Mouse (Mus musculus) heart, embryonic 12.5 days (tissue): ENCODE measurements at regions not wholly inside any gene's neighbourhood (a gene's known extent, or its start where the extent isn't known, plus 50 kb on each side); places are given as distances from the start of the nearest gene placed in this dataset.

Source experiments
- ATAC-seq: fragments of 200-750 bp; cut with Nextera tagmentation; 2 replicates; pipeline ENCODE4 v1.8.0; 2017; ENCODE audit warnings: moderate TSS enrichment, moderate library complexity; ENCODE audit not compliant: insufficient number of reproducible peaks, low FRiP score
- H3K27ac ChIP-seq: fragments of 300-500 bp; sonication (generic); 2 replicates; pipeline ENCODE4 v1.5.1; 2016; ENCODE audit warnings: mild to moderate bottlenecking, moderate library complexity; ENCODE audit not compliant: poor library complexity, severe bottlenecking
- H3K27me3 ChIP-seq: fragments of 300-500 bp; sonication (generic); replicated peaks from 2 replicates; pipeline ENCODE4 v1.6.1; 2016; ENCODE audit warnings: mild to moderate bottlenecking, moderate library complexity
- H3K36me3 ChIP-seq: fragments of 300-500 bp; sonication (generic); 2 replicates; pipeline ENCODE4 v1.6.1; 2016; ENCODE audit warnings: mild to moderate bottlenecking, moderate library complexity
- H3K4me1 ChIP-seq: fragments of 300-500 bp; sonication (generic); replicated peaks from 2 replicates; pipeline ENCODE4 v1.6.1; 2016; ENCODE audit warnings: mild to moderate bottlenecking
- H3K4me2 ChIP-seq: fragments of 300-500 bp; sonication (generic); 2 replicates; pipeline ENCODE4 v1.6.1; 2016; ENCODE audit warnings: mild to moderate bottlenecking, moderate library complexity
- H3K4me3 ChIP-seq: fragments of 300-500 bp; sonication (generic); 2 replicates; pipeline ENCODE4 v1.5.1; 2016; ENCODE audit warnings: mild to moderate bottlenecking
- H3K9ac ChIP-seq: fragments of 300-500 bp; sonication (generic); 2 replicates; pipeline ENCODE4 v1.6.1; 2016; ENCODE audit warnings: mild to moderate bottlenecking, moderate library complexity
- H3K9me3 ChIP-seq: fragments of 300-500 bp; sonication (generic); replicated peaks from 2 replicates; pipeline ENCODE4 v1.6.1; 2016; ENCODE audit warnings: mild to moderate bottlenecking, moderate library complexity
- WGBS: fragments of 180-500 bp; shearing (Covaris S2); methylation state at CpG from one replicate; pipeline ENCODE4 v1.1.7; 2016; 5-methylcytosine and 5-hydroxymethylcytosine counted together

DNA sequence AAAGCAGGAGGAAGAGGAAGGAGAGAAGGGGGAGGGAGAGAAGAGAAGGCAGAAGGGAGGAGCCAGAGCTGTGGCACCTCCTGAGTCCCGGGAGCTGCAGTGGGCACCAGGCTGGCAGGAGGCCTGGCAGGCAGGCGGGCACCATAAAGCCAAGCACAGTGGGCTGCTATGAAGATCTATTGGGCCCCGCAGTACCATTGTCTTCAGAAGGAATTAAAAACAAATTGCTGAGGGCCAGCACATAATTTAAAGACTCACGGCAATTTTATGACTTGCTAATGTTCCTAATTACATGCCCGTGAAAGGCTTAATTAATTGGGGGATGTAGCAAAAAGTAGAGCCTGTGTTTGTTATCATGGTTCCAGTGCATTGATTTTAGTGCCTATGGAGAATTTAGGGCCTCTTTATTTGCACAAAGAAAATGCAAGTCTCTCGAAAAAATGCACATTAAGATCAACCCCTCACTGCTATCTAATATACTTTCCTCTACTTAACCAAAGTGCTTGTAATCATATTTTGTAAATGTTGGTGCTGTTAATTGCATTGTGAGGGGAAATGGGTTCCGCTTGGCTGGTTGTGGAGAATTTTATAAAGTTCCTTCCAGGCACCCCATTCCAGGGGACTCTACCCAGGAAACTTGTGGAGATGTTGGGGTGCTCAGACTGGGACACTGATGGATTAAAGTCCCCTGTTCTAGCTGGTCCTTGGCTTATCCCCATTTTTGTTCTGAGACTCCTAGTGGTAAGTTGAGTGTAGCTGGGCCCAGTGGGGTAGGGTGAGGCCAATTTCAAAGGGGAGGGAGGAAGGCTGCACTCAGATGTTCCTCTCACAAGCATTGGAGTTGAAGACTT lies 85.7 kb upstream of the Lhx1 start:
- Histone ChIP-seq H3K36me3 (no peaks in the 10 kb centered on the region), H3K9me3 (no peaks in the 10 kb centered on the region), H3K9ac (no peak overlapping the region), H3K4me3 (no peak overlapping the region), H3K4me1 (no peaks in the 10 kb centered on the region), H3K4me2 (no peak overlapping the region), H3K27ac (no peak overlapping the region), H3K27me3 (0 out of 2 replicates have a peak, but pooled peaks cover 10% of the 10 kb centered on the region)
- 68% methylated on average over 7 of the region's 7 CpGs for WGBS
- ATAC-seq, result no peak

DNA sequence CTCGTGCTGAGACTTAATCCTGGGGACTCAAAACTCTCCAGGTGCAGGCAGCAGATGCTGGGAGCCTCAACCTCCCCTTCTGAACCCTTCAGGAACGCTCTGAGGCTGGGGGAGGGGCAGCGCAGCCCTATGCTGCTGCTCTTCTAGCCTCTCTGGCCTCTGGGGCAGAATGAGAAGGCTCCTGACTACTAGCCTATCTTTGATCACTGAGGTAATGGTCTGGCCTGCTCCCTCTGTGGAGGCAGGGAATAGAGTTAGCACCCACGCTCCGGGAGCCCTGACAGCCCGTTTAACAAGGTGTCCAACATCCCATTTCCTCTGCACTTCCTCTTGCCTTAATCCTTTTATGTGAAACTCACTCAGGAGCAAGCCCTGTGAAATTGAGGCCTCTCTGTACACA lies 79.4 kb upstream of the Lhx1 start:
- H3K4me1 ChIP-seq, result peaks cover 19% of the 10 kb centered on the region
- 2% methylated on average over 6 of the region's 6 CpGs for WGBS

DNA sequence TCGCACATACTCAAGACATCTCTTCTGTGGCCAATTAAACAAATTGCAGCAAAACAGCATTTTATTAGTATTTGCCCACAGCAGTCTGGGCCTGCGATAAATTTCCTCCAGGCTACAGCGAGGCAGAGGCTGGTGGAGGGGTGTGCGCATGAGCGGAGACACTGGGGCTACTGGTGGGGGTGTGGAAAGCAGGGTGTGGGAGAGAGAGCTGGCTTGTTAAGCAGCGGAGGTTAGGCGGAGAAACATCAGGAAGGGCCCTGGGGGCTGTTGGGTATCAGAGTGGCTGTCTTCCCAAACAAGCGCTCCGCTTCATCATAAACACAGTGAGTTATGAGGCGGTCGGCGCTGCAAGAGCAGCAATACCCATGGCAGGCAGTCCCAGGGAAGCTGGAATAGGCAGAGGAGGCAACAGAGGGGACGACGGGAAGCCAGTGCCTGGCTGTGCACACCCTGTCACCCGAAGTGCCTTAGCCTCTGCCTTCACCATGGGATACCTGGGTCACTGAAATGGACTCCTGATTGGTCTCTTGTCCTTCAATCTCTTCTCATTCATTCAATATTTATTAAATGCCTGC lies 74.0 kb upstream of the Lhx1 start:
- WGBS, result 59% methylated on average over 15 of the region's 15 CpGs
- Histone ChIP-seq H3K27me3 (peaks cover 26% of the 10 kb centered on the region), H3K9me3 (no peaks in the 10 kb centered on the region), H3K27ac (no peak overlapping the region), H3K4me1 (peaks cover 12% of the 10 kb centered on the region), H3K9ac (no peak overlapping the region), H3K36me3 (no peaks in the 10 kb centered on the region), H3K4me2 (peak overlapping the region; percentile 23), H3K4me3 (no peak overlapping the region)
- no peak for ATAC-seq

More for the DNA sequence above, 79.4 kb upstream of the Lhx1 start:
- H3K9me3 ChIP-seq, result no peaks in the 10 kb centered on the region
- H3K4me2 ChIP-seq, result peak overlapping the region; percentile 29; the same call in 1 of the 2 replicates
- H3K27me3 ChIP-seq, result peaks cover 9% of the 10 kb centered on the region
- H3K36me3 ChIP-seq, result no peaks in the 10 kb centered on the region
- no peak overlapping the region for H3K27ac ChIP-seq
- no peak for ATAC-seq
- no peak overlapping the region for H3K9ac ChIP-seq
- H3K4me3 ChIP-seq, result no peak overlapping the region

DNA sequence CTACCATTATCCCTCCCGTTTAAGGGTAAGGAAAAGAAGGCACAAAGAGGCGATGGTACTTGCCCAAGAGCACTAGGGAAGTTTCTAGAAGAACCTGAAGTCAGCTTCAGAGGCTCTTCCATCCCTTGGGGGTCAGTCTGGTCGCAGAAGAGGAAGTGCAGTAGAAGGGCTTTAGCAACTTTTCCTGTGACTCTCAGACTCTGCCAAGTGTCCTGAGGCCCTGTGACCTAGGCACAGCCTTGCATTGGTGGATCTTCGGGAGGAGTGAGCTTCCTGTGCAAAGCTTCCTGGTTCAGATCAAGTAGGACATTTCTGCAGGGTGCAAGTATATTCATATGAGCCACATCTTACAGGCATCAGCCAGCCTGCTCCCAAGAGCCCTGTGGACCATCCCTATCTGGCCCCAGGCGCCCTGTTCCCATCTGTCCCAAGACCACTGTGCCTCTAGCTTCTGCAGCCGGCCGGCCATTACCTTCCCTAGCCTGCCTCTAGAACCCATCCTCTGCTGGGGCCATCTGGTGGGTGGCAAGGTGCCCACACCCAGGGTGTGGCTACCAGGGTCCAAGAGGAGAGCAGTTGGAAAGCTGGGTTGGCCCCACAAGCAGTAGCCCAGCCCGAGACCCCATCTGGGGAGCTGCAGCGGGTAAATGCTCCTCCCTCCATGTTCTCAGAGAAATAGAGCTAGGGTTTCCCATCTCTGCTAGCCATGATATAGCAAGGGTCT lies 72.4 kb upstream of the Lhx1 start:
- Histone ChIP-seq H3K27me3 (peaks cover 26% of the 10 kb centered on the region), H3K36me3 (no peaks in the 10 kb centered on the region), H3K9ac (no peak overlapping the region), H3K4me1 (peaks cover 10% of the 10 kb centered on the region), H3K4me3 (no peak overlapping the region), H3K27ac (no peak overlapping the region), H3K4me2 (no peak overlapping the region), H3K9me3 (no peaks in the 10 kb centered on the region)
- WGBS, result 78% methylated on average over 9 of the region's 9 CpGs
- ATAC-seq, result no peak

DNA sequence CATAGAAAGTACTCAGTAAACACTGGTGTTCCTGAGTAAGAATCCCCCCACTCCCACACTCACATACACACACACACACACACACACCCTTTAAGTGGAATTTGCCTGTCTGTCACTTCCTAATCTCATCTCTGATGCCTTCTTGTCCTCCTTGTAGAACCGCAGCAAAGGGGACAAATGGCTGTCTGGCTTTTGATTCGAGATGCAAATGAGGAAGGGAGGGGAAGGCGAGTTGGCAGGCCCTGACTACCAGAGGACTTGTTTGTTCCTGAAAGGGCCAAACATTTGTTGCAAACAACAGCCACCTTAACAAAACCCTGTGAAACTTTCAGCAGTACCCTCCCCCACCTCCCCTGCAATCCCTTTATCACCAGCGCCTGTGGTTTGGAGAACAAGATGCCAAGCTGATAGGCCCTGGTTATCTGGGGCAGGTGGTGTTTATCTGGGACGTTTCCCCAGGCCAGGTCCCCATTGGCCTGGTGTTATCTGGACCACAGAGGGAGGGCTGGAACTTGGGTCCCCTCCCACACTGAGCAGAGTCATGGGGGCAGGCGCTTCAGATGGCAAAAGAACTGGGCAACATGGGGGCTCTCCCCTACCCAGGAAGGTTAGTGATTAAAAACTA lies 67.5 kb upstream of the Lhx1 start:
- Histone ChIP-seq H3K9me3 (no peaks in the 10 kb centered on the region), H3K9ac (no peak overlapping the region), H3K36me3 (no peaks in the 10 kb centered on the region), H3K4me3 (no peak overlapping the region), H3K27me3 (peaks cover 36% of the 10 kb centered on the region), H3K4me1 (peaks cover 6% of the 10 kb centered on the region; the same call in 1 of the 2 replicates), H3K4me2 (no peak overlapping the region), H3K27ac (no peak overlapping the region)
- WGBS, result 14% methylated on average over 6 of the region's 6 CpGs
- ATAC-seq, result no peak

DNA sequence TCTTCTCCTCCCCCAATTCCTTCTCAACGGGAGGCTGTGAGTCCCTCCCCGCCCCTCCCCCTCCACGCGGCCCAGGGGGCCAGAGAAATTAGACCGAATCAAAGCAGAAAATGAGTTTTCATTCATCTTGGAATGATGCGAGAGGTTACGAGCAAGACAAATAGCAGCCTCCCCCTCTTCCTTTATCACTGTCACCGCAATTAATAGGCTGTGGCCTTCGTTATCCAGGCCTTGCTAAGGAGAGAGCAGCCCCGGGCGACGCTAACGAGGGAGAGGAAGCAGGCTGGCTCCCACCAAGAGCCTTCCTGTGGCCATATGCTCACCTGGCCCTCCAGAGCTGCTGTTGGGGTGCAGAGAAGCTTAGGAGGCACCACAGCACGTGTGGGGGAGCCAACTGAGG lies 61.8 kb upstream of the Lhx1 start:
- Histone ChIP-seq H3K27me3 (peaks cover 33% of the 10 kb centered on the region), H3K4me1 (peaks cover 11% of the 10 kb centered on the region), H3K9ac (no peak overlapping the region), H3K4me2 (no peak overlapping the region), H3K9me3 (no peaks in the 10 kb centered on the region), H3K4me3 (no peak overlapping the region), H3K36me3 (no peaks in the 10 kb centered on the region), H3K27ac (no peak overlapping the region)
- 44% methylated on average over 14 of the region's 14 CpGs for WGBS
- no peak for ATAC-seq

DNA sequence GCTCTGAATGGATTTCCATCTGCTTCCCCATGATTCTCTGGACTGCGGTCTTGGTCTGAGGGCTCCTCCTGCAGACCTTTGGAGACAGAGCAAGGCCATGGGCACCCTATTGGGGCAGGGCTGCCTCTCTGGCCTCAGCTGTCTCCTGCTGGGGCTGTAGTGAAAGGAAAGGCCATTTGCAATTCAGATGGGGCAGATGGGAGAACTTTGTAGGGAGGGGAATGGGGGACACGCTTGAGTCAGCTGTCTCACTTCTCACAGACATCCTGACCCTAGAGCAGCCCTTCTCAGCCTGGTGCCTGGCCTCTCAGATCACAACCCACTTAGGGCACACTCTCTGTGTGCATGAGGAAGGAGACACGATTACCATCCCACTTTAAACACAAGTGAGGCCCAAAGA lies 60.3 kb upstream of the Lhx1 start:
- Histone ChIP-seq H3K9ac (no peak overlapping the region), H3K36me3 (no peaks in the 10 kb centered on the region), H3K4me2 (no peak overlapping the region), H3K27me3 (peaks cover 23% of the 10 kb centered on the region), H3K27ac (no peak overlapping the region), H3K9me3 (no peaks in the 10 kb centered on the region), H3K4me3 (no peak overlapping the region), H3K4me1 (peaks cover 11% of the 10 kb centered on the region)
- 24% methylated on average over 3 of the region's 3 CpGs for WGBS
- no peak for ATAC-seq

DNA sequence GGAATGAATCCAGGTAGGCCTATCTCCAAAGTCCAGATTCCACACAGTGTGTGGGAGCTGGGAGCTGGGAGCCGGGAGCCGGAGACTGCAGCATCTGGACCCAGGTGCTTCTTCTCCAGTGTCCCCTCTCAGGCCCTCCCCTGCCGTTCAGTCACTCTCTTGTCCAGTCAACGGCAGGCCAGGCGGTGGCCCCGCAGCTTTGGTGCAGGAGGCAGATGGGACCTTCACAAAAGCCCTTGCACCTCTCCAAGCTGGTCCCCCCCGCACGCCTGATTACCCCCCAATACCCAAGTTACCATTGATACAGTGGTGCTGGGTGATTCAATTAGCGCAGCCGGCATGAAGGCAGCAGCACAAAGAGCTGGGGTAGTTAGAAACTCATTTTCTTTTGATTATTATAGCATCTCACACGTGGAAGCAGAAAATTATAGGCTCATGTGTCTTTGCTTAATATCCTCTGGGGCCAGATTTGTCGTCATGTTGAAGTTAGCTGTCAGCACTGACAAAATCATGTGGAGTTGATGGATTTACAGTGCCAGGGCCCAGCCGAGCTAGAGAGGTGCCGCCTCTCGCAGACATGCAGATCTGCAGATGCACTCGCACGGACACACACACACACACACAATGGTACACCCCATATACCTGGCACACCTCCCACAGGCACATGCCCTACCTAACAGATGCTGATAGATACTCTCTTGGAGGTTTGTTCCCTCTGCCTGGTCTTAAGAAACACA lies 53.6 kb upstream of the Lhx1 start:
- 0 out of 2 replicates have a peak, but pooled peaks cover 3% of the 10 kb centered on the region for H3K27me3 ChIP-seq
- 78% methylated on average over 17 of the region's 17 CpGs for WGBS
- no peak for ATAC-seq
- no peak overlapping the region for H3K9ac ChIP-seq
- H3K27ac ChIP-seq, result no peak overlapping the region
- H3K4me3 ChIP-seq, result no peak overlapping the region
- H3K4me1 ChIP-seq, result no peaks in the 10 kb centered on the region
- H3K36me3 ChIP-seq, result no peaks in the 10 kb centered on the region
- no peaks in the 10 kb centered on the region for H3K9me3 ChIP-seq
- no peak overlapping the region for H3K4me2 ChIP-seq
